Mouse (Mus musculus): ENCODE data around the gene Nwd1. TPM values are rescaled to one million over a fixed set of nuclear protein-coding genes. Genes with fewer than 3 reads are reported as not detected.
A peak's percentile ranks its signal among the peaks of the same experiment; 100 is the strongest.

Nwd1 gene
- polyA plus RNA-seq, 1 experiment from 2014 or later: 0.35 TPM

GRCm38 (mm10) chr8:72756771-72757390, 110.4 kb downstream of the Nwd1 start:
- ATAC-seq (ENCODE audit: low FRiP score, low read depth): 0 out of 2 replicates have a peak, but pooled peaks have one; percentile 13

GRCm38 (mm10) chr8:72757426-72758195, 111.1 kb downstream of the Nwd1 start:
- Histone ChIP-seq H3K4me3 (no peak overlapping the region), H3K27ac (no peak overlapping the region), H3K4me1 (no peaks in the 10 kb centered on the region), H3K9ac (no peak overlapping the region), H3K27me3 (replicated peaks) (no peaks in the 10 kb centered on the region), H3K9me3 (no peaks in the 10 kb centered on the region), H3K4me2 (replicated peaks) (no peak overlapping the region), H3K36me3 (peaks cover 59% of the 10 kb centered on the region)
- WGBS: 92% methylated on average over 15 of the region's 15 CpGs
- ATAC-seq (ENCODE audit: low FRiP score, low read depth): peak; percentile 34; the same call in 1 of the 2 replicates

More at GRCm38 (mm10) chr8:72756771-72757390, 110.4 kb downstream of the Nwd1 start:
- Histone ChIP-seq H3K9ac (no peak overlapping the region), H3K27ac (no peak overlapping the region), H3K27me3 (replicated peaks) (no peaks in the 10 kb centered on the region), H3K4me3 (no peak overlapping the region), H3K9me3 (no peaks in the 10 kb centered on the region), H3K36me3 (peaks cover 67% of the 10 kb centered on the region), H3K4me2 (replicated peaks) (no peak overlapping the region), H3K4me1 (no peaks in the 10 kb centered on the region)
- WGBS: 97% methylated on average over 35 of the region's 35 CpGs

GRCm38 (mm10) chr8:72758310-72758709, 111.8 kb downstream of the Nwd1 start:
- H3K9me3 ChIP-seq: no peaks in the 10 kb centered on the region
- no peak for ATAC-seq (ENCODE audit: low FRiP score, low read depth)
- H3K4me1 ChIP-seq: no peaks in the 10 kb centered on the region
- H3K27me3 ChIP-seq (replicated peaks): no peaks in the 10 kb centered on the region
- no peak overlapping the region for H3K4me2 ChIP-seq (replicated peaks)
- no peak overlapping the region for H3K4me3 ChIP-seq
- no peak overlapping the region for H3K27ac ChIP-seq
- no peak overlapping the region for H3K9ac ChIP-seq
- peaks cover 52% of the 10 kb centered on the region for H3K36me3 ChIP-seq

GRCm38 (mm10) chr8:72760216-72760615, 113.7 kb downstream of the Nwd1 start:
- WGBS: 88% methylated on average over 3 of the region's 3 CpGs
- no peak overlapping the region for H3K27ac ChIP-seq
- no peak overlapping the region for H3K4me2 ChIP-seq (replicated peaks)
- no peak overlapping the region for H3K9ac ChIP-seq
- no peak overlapping the region for H3K4me3 ChIP-seq
- peaks cover 39% of the 10 kb centered on the region for H3K36me3 ChIP-seq
- H3K27me3 ChIP-seq (replicated peaks): no peaks in the 10 kb centered on the region
- H3K4me1 ChIP-seq: no peaks in the 10 kb centered on the region
- no peaks in the 10 kb centered on the region for H3K9me3 ChIP-seq
- ATAC-seq (ENCODE audit: low FRiP score, low read depth): no peak

- no peaks in the 10 kb centered on the region for H3K27me3 ChIP-seq (replicated peaks)
- H3K4me3 ChIP-seq: no peak within 1 kb of the TSS
- 81% methylated on average over 7 of the region's 7 CpGs for WGBS
- H3K9ac ChIP-seq: no peak within 1 kb of the TSS
- no peak for ATAC-seq (ENCODE audit: low FRiP score, low read depth)
- no peaks in the 10 kb centered on the region for H3K9me3 ChIP-seq
- no peak within 1 kb of the TSS for H3K4me2 ChIP-seq (replicated peaks)
- no peak within 1 kb of the TSS for H3K27ac ChIP-seq
- H3K4me1 ChIP-seq: no peaks in the 10 kb centered on the region
- H3K36me3 ChIP-seq: peaks cover 26% of the 10 kb centered on the region
Observed at GRCm38 (mm10) chr8:72761322-72762051, 115.0 kb downstream of the Nwd1 start, which contains the start of gene F2rl3. F2rl3 (plus strand) TSS chr8:72761880.

GRCm38 (mm10) chr8:72762306-72762705, 115.8 kb downstream of the Nwd1 start:
- no peak overlapping the region for H3K27ac ChIP-seq
- no peak for ATAC-seq (ENCODE audit: low FRiP score, low read depth)
- whole genome bisulfite sequencing: 91% methylated on average over 12 of the region's 12 CpGs
- no peak overlapping the region for H3K4me2 ChIP-seq (replicated peaks)
- H3K27me3 ChIP-seq (replicated peaks): no peaks in the 10 kb centered on the region
- no peak overlapping the region for H3K9ac ChIP-seq
- no peaks in the 10 kb centered on the region for H3K9me3 ChIP-seq
- peaks cover 18% of the 10 kb centered on the region for H3K36me3 ChIP-seq
- no peaks in the 10 kb centered on the region for H3K4me1 ChIP-seq
- no peak overlapping the region for H3K4me3 ChIP-seq

GRCm38 (mm10) chr8:72765696-72766095, 119.2 kb downstream of the Nwd1 start:
- no peaks in the 10 kb centered on the region for H3K9me3 ChIP-seq
- WGBS: 67% methylated on average over 4 of the region's 4 CpGs
- H3K36me3 ChIP-seq: no peaks in the 10 kb centered on the region
- no peak overlapping the region for H3K4me3 ChIP-seq
- H3K27ac ChIP-seq: no peak overlapping the region
- no peak overlapping the region for H3K9ac ChIP-seq
- no peak for ATAC-seq (ENCODE audit: low FRiP score, low read depth)
- no peaks in the 10 kb centered on the region for H3K27me3 ChIP-seq (replicated peaks)
- H3K4me2 ChIP-seq (replicated peaks): no peak overlapping the region
- no peaks in the 10 kb centered on the region for H3K4me1 ChIP-seq

- H3K27ac ChIP-seq: no peak overlapping the region
- 26% methylated on average over 7 of the region's 7 CpGs for WGBS
- no peak; the same call in 1 of the 2 replicates for ATAC-seq (ENCODE audit: low FRiP score, low read depth)
- no peaks in the 10 kb centered on the region for H3K27me3 ChIP-seq (replicated peaks)
- no peaks in the 10 kb centered on the region for H3K4me1 ChIP-seq
- H3K4me3 ChIP-seq: no peak overlapping the region
- no peaks in the 10 kb centered on the region for H3K36me3 ChIP-seq
- H3K4me2 ChIP-seq (replicated peaks): no peak overlapping the region
- H3K9ac ChIP-seq: no peak overlapping the region
- no peaks in the 10 kb centered on the region for H3K9me3 ChIP-seq
Observed at GRCm38 (mm10) chr8:72766777-72767176, 120.3 kb downstream of the Nwd1 start.

Small RNA genes lying within 50 kb of the gene (microRNA-seq; reads per million reads assigned to microRNA genes)
- gene Gm26237: not detected

Other genes starting within 250 kb of the Nwd1 start
- 69.6 and 74.0 TPM in 2 replicates for gene Eps15l1, start 225.3 kb upstream of the Nwd1 start, polyA plus RNA-seq (2016; fragmentation: Nextera tagmentation; extraction: Ambion mirVana)
- 0.66 and 1.1 TPM in 2 replicates for gene Calr3, start 202.8 kb upstream of the Nwd1 start, polyA plus RNA-seq (2016; fragmentation: Nextera tagmentation; extraction: Ambion mirVana)
- 15.4 and 16.7 TPM in 2 replicates for gene 1700030K09Rik, start 202.8 kb upstream of the Nwd1 start, polyA plus RNA-seq (2016; fragmentation: Nextera tagmentation; extraction: Ambion mirVana)
- gene Cherp, start 171.5 kb upstream of the Nwd1 start, polyA plus RNA-seq (2016; fragmentation: Nextera tagmentation; extraction: Ambion mirVana): 59.4 and 73.2 TPM in 2 replicates
- gene Slc35e1, start 154.1 kb upstream of the Nwd1 start, polyA plus RNA-seq (2016; fragmentation: Nextera tagmentation; extraction: Ambion mirVana): 22.3 and 22.6 TPM in 2 replicates
- 18.8 and 19.6 TPM in 2 replicates for gene Med26, start 98.4 kb upstream of the Nwd1 start, polyA plus RNA-seq (2016; fragmentation: Nextera tagmentation; extraction: Ambion mirVana)
- gene Smim7, start 75.6 kb upstream of the Nwd1 start, polyA plus RNA-seq (2016; fragmentation: Nextera tagmentation; extraction: Ambion mirVana): 129 and 130 TPM in 2 replicates
- 16.4 and 16.7 TPM in 2 replicates for gene Tmem38a, start 74.7 kb upstream of the Nwd1 start, polyA plus RNA-seq (2016; fragmentation: Nextera tagmentation; extraction: Ambion mirVana)
- gene Sin3b, start 76.6 kb downstream of the Nwd1 start, polyA plus RNA-seq (2016; fragmentation: Nextera tagmentation; extraction: Ambion mirVana): 142 and 158 TPM in 2 replicates
- 1.1 and 1.2 TPM in 2 replicates for gene F2rl3, start 115.2 kb downstream of the Nwd1 start, polyA plus RNA-seq (2016; fragmentation: Nextera tagmentation; extraction: Ambion mirVana)

All from neural tube, embryonic 12.5 days (tissue).